Mouse (Mus musculus) forebrain, embryonic 16.5 days (tissue): ENCODE measurements around the gene Pfas. TPM values are rescaled to one million over a fixed set of nuclear protein-coding genes. Genes with fewer than 3 reads are reported as not detected.
A peak's percentile ranks its signal among the peaks of the same experiment; 100 is the strongest.

Experiments
- ATAC-seq: fragments of 200-750 bp; cut with Nextera tagmentation; 2 replicates; pipeline ENCODE4 v1.8.0; 2017; ENCODE audit warnings: mild to moderate bottlenecking, moderate library complexity
- H3K27ac ChIP-seq: fragments of 300-500 bp; sonication (generic); 2 replicates; pipeline ENCODE4 v1.5.1; 2014; ENCODE audit warnings: low read length, control low read depth
- H3K27me3 ChIP-seq: fragments of 300-500 bp; sonication (generic); replicated peaks from 2 replicates; pipeline ENCODE4 v1.6.1; 2014; ENCODE audit warnings: low read length; ENCODE audit not compliant: control insufficient read depth, insufficient read depth
- H3K36me3 ChIP-seq: fragments of 300-500 bp; sonication (generic); 2 replicates; pipeline ENCODE4 v1.6.1; 2014; ENCODE audit not compliant: control insufficient read depth, insufficient read depth
- H3K4me1 ChIP-seq: fragments of 300-500 bp; sonication (generic); replicated peaks from 2 replicates; pipeline ENCODE4 v1.6.1; 2014; ENCODE audit warnings: low read length; ENCODE audit not compliant: control insufficient read depth, insufficient read depth
- H3K4me2 ChIP-seq: fragments of 300-500 bp; sonication (generic); 2 replicates; pipeline ENCODE4 v1.6.1; 2014; ENCODE audit warnings: mild to moderate bottlenecking, low read length, control low read depth
- H3K4me3 ChIP-seq: fragments of 300-500 bp; sonication (generic); replicated peaks from 2 replicates; pipeline ENCODE4 v1.5.1; 2014; ENCODE audit warnings: mild to moderate bottlenecking, low read length, control low read depth
- H3K9ac ChIP-seq: fragments of 300-500 bp; sonication (generic); replicated peaks from 2 replicates; pipeline ENCODE4 v1.6.1; 2014; ENCODE audit warnings: low read depth, low read length, control low read depth
- H3K9me3 ChIP-seq: fragments of 300-500 bp; sonication (generic); 2 replicates; pipeline ENCODE4 v1.6.1; 2016; ENCODE audit warnings: low read length; ENCODE audit not compliant: control insufficient read depth
- WGBS: fragments of 180-500 bp; shearing (Covaris S2); extraction: QIAGEN DNeasy Blood & Tissue Kit; methylation state at CpG from one replicate; pipeline ENCODE4 v1.1.7; 2014; 5-methylcytosine and 5-hydroxymethylcytosine counted together
- polyA plus RNA-seq: library from polyadenylated mRNA; unstranded; fragments of >200 nt; fragmentation: Nextera tagmentation; extraction: Ambion mirVana; gene quantifications from 2 replicates; pipeline ENCODE4 v1.2.1, GENCODE M21; 2015

Pfas gene
- polyA plus RNA-seq, 1 experiment from 2014 or later: 24.7 TPM

GRCm38 (mm10) chr11:68954408-68954807 lies 53.9 kb downstream of the Pfas start:
- peak overlapping the region; percentile 55 for H3K9ac ChIP-seq
- H3K4me1 ChIP-seq: peaks cover 11% of the 10 kb centered on the region; the same call in 1 of the 2 replicates
- no peaks in the 10 kb centered on the region for H3K9me3 ChIP-seq
- H3K27me3 ChIP-seq: peaks cover 9% of the 10 kb centered on the region
- no peaks in the 10 kb centered on the region for H3K36me3 ChIP-seq
- no peak overlapping the region for H3K27ac ChIP-seq
- ATAC-seq: no peak
- peak overlapping the region; percentile 63 for H3K4me2 ChIP-seq
- 2% methylated on average over 17 of the region's 17 CpGs for WGBS
- H3K4me3 ChIP-seq: peak overlapping the region; percentile 45

- no peaks in the 10 kb centered on the region for H3K36me3 ChIP-seq
- peak overlapping the region; percentile 63 for H3K4me2 ChIP-seq
- peak overlapping the region; percentile 45 for H3K4me3 ChIP-seq
- ATAC-seq: no peak
- 9% methylated on average over 13 of the region's 13 CpGs for WGBS
- peaks cover 11% of the 10 kb centered on the region; the same call in 1 of the 2 replicates for H3K4me1 ChIP-seq
- no peak overlapping the region for H3K27ac ChIP-seq
- no peaks in the 10 kb centered on the region for H3K9me3 ChIP-seq
- H3K27me3 ChIP-seq: peaks cover 9% of the 10 kb centered on the region
- H3K9ac ChIP-seq: peak overlapping the region; percentile 55; the same call in 1 of the 2 replicates
Measured at GRCm38 (mm10) chr11:68953903-68954302, 54.4 kb downstream of the Pfas start.

- WGBS: 2% methylated on average over 12 of the region's 12 CpGs
- peak; percentile 54 for ATAC-seq
- H3K36me3 ChIP-seq: no peaks in the 10 kb centered on the region
- H3K9me3 ChIP-seq: no peaks in the 10 kb centered on the region
- H3K4me3 ChIP-seq: peak overlapping the region; percentile 38
- H3K4me1 ChIP-seq: no peaks in the 10 kb centered on the region
- H3K4me2 ChIP-seq: peak overlapping the region; percentile 47
- H3K9ac ChIP-seq: peak overlapping the region; percentile 54
- no peaks in the 10 kb centered on the region; the same call in 1 of the 2 replicates for H3K27me3 ChIP-seq
- H3K27ac ChIP-seq: peak overlapping the region; percentile 67
Measured at GRCm38 (mm10) chr11:68947542-68947993, 60.7 kb downstream of the Pfas start.

- Histone ChIP-seq H3K9me3 (no peaks in the 10 kb centered on the region), H3K27me3 (no peaks in the 10 kb centered on the region; the same call in 1 of the 2 replicates), H3K27ac (no peak overlapping the region), H3K4me1 (no peaks in the 10 kb centered on the region), H3K36me3 (no peaks in the 10 kb centered on the region), H3K9ac (peak overlapping the region; percentile 45; the same call in 1 of the 2 replicates), H3K4me3 (peak overlapping the region; percentile 38), H3K4me2 (peak overlapping the region; percentile 45)
- 0 out of 2 replicates have a peak, but pooled peaks have one; percentile 36 for ATAC-seq
- 12% methylated on average over 14 of the region's 16 CpGs for WGBS
Measured at GRCm38 (mm10) chr11:68946806-68947440, 61.3 kb downstream of the Pfas start.

DNA sequence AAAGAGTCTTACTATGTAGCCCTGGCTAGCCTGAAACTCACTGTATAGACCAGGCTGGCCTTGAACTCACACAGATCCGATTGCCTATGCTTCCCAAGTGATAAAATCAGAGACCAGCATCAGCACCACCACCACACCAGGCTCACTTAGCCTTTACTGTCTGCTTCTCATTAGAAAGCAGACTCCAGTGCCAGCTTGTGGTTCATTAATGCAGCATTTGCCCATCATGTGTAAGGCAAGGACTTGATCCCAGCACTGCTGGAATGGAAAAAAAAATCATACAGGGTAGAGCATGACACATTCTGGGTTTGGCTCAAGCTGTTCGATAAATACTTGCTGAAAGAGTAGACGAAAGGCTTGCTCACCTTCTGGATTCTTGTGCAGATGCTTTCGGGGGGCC lies 62.3 kb downstream of the Pfas start:
- Histone ChIP-seq H3K27me3 (no peaks in the 10 kb centered on the region; the same call in 1 of the 2 replicates), H3K4me3 (no peak overlapping the region), H3K27ac (no peak overlapping the region), H3K9me3 (no peaks in the 10 kb centered on the region), H3K4me2 (no peak overlapping the region), H3K9ac (no peak overlapping the region), H3K4me1 (no peaks in the 10 kb centered on the region), H3K36me3 (no peaks in the 10 kb centered on the region)
- 88% methylated on average over 4 of the region's 4 CpGs for WGBS
- ATAC-seq: no peak

DNA sequence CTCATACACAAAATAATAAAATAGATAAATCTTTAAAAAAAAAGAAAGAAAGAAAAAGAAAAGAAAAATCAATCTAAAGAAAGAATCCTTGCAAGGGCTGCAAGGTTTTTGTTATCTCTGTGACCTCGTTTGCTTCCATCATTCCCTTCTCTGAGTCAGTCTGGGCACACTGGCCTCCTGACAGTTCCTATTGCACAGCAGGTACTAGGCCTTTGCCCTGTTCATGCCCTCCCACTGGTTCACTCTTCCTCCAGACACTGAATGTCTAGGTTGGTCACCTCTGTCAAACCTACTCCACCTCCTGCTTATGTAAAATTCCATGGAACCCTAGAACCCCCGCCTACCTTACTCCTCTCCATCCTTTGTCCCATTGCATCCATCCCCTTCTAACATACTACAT lies 63.0 kb downstream of the Pfas start:
- H3K4me2 ChIP-seq: no peak overlapping the region
- WGBS: 74% methylated on average over 2 of the region's 2 CpGs
- H3K4me3 ChIP-seq: no peak overlapping the region
- no peak for ATAC-seq
- no peaks in the 10 kb centered on the region for H3K9me3 ChIP-seq
- H3K4me1 ChIP-seq: peaks cover 4% of the 10 kb centered on the region
- no peaks in the 10 kb centered on the region; the same call in 1 of the 2 replicates for H3K27me3 ChIP-seq
- no peak overlapping the region for H3K9ac ChIP-seq
- H3K27ac ChIP-seq: no peak overlapping the region
- no peaks in the 10 kb centered on the region for H3K36me3 ChIP-seq

DNA sequence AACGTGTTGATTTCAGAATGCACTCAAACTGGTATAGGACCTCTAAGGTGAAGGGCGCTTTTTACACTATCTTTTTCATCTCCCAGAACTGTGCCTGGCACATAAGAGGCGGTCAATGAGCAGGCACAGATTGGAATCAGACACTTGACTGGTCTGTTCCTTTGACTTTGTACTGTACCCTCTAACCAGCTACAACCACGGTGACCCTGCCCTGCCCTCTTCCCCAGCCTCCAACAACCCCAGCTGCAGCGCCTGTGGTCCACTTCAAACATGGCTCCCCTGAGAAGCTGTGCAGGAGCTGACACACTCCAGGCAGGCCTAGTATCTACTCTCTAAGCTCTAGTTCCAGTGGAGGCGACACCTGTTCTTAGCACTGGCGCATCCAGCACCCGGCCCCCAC lies 65.5 kb downstream of the Pfas start:
- Histone ChIP-seq H3K4me3 (no peak overlapping the region), H3K36me3 (no peaks in the 10 kb centered on the region), H3K27ac (no peak overlapping the region), H3K9ac (no peak overlapping the region), H3K4me1 (peaks cover 9% of the 10 kb centered on the region), H3K4me2 (no peak overlapping the region), H3K27me3 (no peaks in the 10 kb centered on the region; the same call in 1 of the 2 replicates), H3K9me3 (no peaks in the 10 kb centered on the region)
- 87% methylated on average over 8 of the region's 8 CpGs for WGBS
- ATAC-seq: no peak

GRCm38 (mm10) chr11:68940516-68940915 lies 67.7 kb downstream of the Pfas start:
- peak overlapping the region; percentile 59 for H3K9ac ChIP-seq
- no peaks in the 10 kb centered on the region for H3K9me3 ChIP-seq
- peak overlapping the region; percentile 46 for H3K4me3 ChIP-seq
- ATAC-seq: no peak
- peak overlapping the region; percentile 70 for H3K4me2 ChIP-seq
- H3K27ac ChIP-seq: no peak overlapping the region; the same call in 1 of the 2 replicates
- peaks cover 9% of the 10 kb centered on the region for H3K4me1 ChIP-seq
- 56% methylated on average over 4 of the region's 4 CpGs for WGBS
- H3K27me3 ChIP-seq: no peaks in the 10 kb centered on the region
- H3K36me3 ChIP-seq: no peaks in the 10 kb centered on the region

DNA sequence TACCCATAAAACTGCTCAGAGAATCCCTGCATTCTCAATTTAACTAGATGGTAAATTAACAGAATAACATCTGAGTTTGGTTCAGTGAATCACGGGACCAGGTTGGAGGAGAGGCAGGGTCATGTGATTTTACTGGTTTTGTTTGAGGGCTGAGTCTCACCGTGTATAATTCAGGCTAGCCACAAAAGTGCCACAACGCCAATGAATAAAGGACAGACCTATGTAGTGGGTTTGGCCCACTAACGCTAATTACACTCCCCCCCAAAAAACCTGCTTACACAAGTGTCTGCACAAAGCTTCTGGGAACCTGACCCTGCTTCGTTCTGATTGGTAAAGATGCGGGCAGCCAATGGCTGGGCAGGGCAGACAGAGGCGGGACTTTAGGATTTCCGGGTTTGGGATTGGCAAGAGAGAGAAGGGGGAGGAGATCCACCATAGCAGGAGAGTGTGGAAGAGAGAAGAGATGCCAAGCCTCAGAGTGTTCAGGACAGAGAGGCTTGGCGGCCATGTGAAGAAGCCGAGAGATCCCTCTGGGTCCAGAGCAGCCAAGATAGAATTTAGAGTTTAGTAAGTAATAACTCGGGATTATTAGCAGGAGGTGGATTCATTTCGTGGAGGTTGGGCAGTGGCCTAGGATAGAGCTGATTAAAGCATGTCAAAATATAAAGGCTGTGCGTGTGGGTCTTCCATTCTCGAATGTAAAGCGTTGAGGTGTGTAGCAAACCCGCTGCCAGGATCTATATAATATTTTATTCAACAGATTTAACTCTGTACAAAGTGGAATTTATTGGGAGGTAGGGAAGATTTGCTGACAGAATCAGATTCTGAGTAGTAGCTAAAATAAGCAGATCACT lies 68.6 kb downstream of the Pfas start:
- under 1% methylated on average over 16 of the region's 16 CpGs for WGBS

More for the DNA sequence above, 68.6 kb downstream of the Pfas start:
- Histone ChIP-seq H3K9ac (peak overlapping the region; percentile 59), H3K4me2 (peak overlapping the region; percentile 70), H3K27ac (peak overlapping the region; percentile 69), H3K27me3 (no peaks in the 10 kb centered on the region), H3K4me1 (peaks cover 9% of the 10 kb centered on the region), H3K4me3 (peak overlapping the region; percentile 46), H3K9me3 (no peaks in the 10 kb centered on the region), H3K36me3 (no peaks in the 10 kb centered on the region)
- ATAC-seq: peak; percentile 100
